Mouse (Mus musculus): ENCODE results near the gene Macrod2.

Gene Macrod2

DNA sequence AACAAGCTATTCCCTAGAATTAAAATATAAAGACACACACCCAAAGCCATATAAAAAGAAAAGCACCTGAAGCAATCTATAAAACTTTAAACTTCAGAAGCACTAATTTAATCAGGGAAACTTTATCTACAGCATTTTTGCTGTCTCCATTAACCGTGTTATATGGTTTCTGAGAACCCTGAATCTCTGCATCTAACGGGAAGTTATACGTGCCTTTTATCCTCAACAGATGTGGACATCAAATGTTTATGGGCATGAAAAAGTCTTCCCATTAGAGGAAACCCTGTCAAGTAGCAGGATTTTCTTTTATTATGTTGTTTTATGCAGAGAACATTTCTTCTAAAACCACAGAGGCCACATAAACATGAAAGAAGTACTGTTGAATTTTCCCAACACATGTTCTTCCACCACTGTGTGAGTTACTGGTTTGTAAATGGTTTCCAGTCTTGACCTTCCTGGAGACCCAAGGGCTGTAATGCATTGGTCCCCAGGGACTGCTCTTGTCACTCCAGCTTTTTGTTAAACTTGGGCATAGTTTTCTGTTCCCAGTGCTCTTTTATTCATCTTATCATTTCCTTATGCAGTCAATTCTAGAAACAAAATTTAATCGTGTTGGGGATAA is 1629.5 kb downstream of the Macrod2 start:
- DNase-seq (ENCODE audit: low spot score): no peak

- DNase-seq (ENCODE audit: low spot score): no peak
These were observed 1631.6 kb downstream of the Macrod2 start for GRCm38 (mm10) chr2:142026721-142027120.

DNA sequence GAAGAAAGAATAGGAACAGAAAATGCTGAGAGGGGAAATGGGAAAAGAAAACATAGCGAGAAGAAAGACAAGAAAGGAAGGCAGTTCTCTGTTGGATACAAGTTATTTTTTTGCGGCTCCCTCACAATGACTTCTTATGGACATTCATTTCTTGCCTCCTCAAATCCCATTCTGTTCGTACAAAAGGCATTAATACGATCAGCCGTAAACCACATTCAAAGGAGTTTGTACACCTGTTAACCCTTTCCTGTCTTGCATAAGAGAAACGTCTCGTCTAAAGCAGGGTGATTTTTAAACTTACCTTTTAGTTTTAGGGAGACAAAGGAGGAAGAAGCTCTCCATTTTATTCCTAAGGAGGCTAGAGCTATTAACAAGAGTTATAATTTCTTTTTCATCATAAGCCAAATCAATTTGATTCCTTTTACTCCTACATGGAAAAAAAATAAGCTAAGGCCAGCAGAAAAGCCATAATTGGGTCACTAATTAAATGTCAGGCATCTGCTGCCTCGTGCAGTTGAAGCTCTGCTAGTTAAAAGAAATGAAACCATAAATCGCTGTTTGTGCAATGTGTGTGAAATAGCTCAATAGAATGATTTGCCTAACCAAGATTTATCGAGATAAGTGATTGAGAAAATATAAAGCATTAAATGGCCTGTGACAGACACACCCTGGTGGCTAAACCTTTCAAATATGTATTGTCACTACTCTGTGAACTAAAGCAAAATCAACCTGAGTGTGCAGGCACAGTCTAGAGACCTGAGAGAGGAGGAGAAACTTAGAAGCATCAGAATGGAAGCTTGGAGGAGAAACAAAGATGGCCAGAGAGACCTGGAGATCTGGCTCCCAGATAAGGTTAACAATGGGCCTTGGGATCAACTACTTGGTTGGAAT is 1635.9 kb downstream of the Macrod2 start:
- DNase-seq (ENCODE audit: low spot score): no peak

GRCm38 (mm10) chr2:142055576-142055975 is 1660.5 kb downstream of the Macrod2 start:
- DNase-seq (ENCODE audit: low spot score): no peak

- DNase-seq (ENCODE audit: low spot score): no peak
These were observed 1663.0 kb downstream of the Macrod2 start for GRCm38 (mm10) chr2:142057889-142058750.

- no peak for DNase-seq (ENCODE audit: low spot score)
These were observed 1663.6 kb downstream of the Macrod2 start for GRCm38 (mm10) chr2:142058751-142059090.

DNA sequence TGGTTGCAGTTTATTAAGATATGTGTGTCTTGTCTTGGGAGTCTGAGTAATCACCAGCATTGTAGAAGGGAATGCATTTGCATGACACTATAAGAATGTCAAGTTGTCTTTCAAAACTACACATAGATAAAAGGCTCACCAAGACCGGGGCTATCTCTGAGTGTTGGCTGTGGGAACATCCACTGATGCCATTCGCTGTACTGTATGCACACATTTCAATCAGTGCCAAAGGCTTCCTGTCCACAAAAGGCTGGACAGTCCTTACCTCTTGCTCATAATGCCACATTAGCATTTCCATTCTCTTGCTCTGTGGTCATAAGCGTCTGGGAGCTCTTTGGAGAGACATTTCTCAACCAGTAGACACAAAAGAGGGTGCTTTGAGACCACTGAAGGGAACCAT is 1713.8 kb downstream of the Macrod2 start:
- no peak for DNase-seq (ENCODE audit: low spot score)

- peak; percentile 75 for DNase-seq (ENCODE audit: low spot score)
These were observed 1721.5 kb downstream of the Macrod2 start for GRCm38 (mm10) chr2:142116623-142117022.

DNA sequence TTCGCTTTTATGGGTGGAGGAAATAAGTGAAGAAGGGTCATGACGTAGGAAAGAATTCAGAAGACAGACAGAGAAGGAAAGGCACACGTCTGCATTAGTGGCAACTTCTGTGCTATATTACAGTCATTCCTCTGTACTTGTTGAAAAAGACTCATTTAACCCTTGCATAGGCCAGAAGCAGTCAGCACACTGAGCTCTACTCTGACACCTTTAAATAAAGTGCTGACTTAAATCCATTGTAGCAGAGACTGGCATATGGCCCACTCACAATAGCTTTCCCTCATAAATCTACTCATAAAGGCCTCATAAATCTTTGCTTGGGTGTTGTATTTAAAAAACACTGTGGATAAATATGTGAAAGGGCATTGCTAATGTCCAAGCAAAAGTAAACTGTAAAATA is 1733.0 kb downstream of the Macrod2 start:
- DNase-seq (ENCODE audit: low spot score): no peak

- no peak for DNase-seq (ENCODE audit: low spot score)
These were observed 1734.1 kb downstream of the Macrod2 start for GRCm38 (mm10) chr2:142129166-142129565.

- no peak for DNase-seq (ENCODE audit: low spot score)
These were observed 1754.2 kb downstream of the Macrod2 start for GRCm38 (mm10) chr2:142149310-142149709.

DNA sequence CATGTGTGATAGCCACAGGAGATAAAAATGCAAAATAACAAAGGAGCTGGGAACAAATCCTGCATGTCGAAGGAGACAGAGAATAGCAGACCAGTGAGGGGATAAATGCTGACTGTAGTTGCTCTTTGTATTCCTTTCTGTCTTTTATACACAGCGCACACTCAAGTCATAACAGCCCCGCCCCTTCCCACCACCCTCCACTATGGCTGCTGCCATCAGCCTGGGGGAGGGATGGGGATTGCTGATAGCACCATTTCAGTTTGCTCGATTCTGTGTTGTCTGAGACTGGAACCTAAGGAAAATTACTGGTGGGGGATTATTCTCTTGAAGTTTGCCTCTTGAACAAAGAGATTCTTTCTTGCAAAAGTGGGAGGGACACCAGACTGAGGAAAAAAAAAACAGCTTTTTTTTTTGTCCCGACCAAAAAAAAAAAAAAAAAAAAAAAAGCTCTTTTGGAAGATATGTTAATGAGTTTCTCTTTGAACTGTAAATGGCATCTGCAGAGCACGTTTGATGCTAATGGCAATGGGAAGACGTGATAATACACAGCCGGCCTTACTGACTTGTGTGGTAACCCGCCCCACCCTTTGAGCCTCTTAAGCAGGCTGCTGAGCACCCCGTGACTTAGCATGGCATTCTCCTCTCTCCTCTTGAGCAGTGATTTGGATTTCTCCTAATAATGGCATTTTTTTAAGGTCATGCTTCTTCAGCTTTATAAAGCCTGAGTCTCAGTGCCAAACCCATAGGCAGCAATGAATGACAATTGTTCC is 1768.6 kb downstream of the Macrod2 start:
- DNase-seq (ENCODE audit: low spot score): no peak

DNA sequence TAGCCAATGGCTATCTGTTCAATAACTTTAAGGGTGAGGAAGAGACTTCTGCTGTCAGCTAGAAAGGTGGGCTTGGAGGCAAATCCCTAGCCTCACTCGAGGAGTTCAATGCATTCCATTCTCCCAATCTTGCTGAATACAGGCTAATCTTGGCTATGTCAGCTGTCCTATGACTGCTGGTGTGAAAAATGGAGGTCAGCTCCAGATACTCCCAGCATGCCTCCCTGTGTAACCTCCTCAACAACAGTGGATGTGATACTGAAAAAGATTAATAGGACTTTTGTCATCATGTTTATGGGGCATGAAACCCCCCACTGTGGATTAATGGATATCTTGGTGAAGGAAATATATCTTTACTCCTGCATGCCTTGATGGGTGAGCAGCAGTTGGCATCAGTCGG is 1774.5 kb downstream of the Macrod2 start:
- DNase-seq (ENCODE audit: low spot score): no peak

GRCm38 (mm10) chr2:142172706-142173105 is 1777.6 kb downstream of the Macrod2 start:
- DNase-seq (ENCODE audit: low spot score): no peak

- no peak for DNase-seq (ENCODE audit: low spot score)
These were observed 1778.9 kb downstream of the Macrod2 start for GRCm38 (mm10) chr2:142174039-142174438.

DNA sequence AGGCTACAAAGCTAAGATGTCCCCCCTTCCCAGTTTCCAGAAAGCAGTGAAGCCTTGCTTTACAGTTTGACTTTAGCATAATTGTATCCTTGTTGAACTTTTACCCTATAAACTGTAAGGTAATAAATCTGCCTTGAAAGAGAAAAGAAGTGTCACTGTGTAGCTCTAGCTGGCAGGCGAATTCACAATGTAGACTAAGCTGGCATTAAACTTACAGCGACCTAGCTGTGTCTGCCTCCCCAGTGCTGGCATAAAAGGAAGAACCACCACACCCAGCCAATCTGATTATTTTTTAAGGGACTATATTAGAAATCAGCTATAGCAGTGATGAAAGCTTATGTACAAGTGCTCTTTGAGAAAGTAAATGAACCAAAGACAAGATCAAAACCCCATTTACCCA is 1791.8 kb downstream of the Macrod2 start:
- no peak for DNase-seq (ENCODE audit: low spot score)

DNA sequence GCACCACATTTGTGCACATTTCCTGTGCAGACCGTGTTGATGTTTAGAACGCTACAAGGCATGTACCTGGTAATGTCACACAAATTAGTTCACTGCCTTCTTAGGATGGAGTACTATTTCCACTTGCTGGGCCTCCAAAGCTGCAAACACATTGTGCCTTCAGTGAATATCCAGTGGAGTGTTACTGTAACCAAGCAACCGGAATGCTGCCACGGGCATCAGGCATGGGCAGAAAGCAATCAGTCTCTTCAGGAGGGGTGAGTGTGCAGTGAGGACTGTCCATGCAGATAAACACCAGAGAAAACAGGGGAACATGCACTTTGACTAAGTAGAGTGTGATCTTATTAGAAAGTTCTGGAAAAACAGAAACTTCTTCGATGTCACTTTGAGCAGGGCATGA is 1792.3 kb downstream of the Macrod2 start:
- DNase-seq (ENCODE audit: low spot score): no peak

DNA sequence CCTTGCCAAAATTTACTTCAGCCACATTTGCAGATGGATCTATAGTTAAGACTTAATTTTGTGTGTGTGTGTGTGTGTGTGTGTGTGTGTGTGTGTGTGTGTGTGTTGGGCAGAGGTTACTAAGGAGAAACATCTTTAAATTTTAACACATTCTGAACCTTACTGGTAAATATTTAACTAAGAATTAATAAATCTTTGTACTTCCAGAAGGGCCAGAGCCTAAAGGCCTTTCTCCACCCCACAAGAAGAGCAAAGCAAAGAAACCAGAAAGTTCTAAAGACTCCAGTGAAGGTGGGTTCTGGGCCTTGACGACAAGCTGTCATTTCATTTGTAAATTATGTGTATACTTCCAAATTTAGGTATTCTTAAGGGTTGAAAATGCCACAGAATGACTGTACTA is 1822.3 kb downstream of the Macrod2 start:
- DNase-seq (ENCODE audit: low spot score): no peak

DNA sequence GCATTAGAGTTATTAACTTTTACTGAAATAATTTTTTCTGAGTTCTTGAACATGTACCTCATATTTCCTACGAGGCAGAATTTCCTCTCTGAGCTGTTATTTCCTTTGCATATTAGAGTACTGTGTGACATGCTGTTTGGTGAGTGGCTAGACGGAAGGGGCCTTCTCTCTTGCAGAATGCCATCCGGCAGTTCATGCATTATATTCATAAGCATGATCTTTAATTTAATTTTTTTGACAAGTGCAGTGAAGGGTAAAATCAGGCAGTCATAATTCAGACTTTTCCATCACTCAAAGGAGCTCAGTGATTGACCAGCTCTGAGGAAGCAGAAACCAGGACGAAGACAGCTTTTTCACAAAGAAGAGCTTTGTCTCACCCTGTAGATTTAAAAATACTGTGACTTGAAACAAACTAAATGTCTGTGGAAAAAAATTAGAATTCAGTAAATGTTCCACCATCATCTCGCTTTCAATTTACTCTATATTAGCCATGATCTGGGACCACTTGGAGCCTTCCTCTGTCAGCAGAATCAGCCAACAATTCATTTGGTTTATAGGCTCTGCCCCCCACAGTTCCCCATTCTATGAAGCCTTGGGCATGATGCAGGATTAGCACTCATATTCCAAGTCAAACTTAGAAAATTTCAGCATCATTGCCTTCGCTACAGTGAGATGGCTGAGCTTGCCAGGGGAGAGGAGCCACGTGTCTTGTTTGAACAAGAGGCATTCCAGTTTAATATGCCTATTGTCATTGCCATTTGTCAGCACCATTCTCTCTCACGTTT is 1827.2 kb downstream of the Macrod2 start:
- no peak for DNase-seq (ENCODE audit: low spot score)

DNA sequence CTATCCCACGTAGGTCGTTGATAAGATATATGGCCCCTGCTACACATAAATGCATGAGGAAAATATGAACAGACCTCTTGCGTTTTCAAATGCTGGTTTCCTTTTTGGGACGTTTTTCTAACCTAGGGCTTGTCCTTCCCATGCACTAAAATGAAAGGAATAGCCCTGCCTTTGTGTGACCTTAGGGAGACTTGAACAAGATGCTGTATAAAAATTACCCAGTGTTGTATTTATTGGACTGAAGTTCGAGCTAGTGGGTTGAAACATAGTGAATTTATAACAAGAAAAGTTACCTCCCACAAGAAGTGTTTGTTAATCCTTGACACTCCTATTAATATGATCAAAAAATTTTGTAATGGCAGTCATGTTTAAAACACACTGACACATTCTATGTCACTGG is 1827.8 kb downstream of the Macrod2 start:
- DNase-seq (ENCODE audit: low spot score): no peak

GRCm38 (mm10) chr2:142230985-142231549 is 1836.0 kb downstream of the Macrod2 start:
- DNase-seq (ENCODE audit: low spot score): no peak

Data from lung, postnatal 25 days (tissue).